Mouse (Mus musculus) spleen, postnatal 4 days (tissue): ENCODE measurements around the gene Slc16a11.
"Not testable (repeated sequence)": the region's sequence is repeated elsewhere in the genome, so short reads cannot be mapped to it uniquely, and the experiment has no call there.

Source experiments
- DNase-seq, 2 experiments: peaks; one replicate each; pipeline ENCODE4 v3.0.0; 2022; ENCODE audit warnings: low spot score in 2 of 2

Gene Slc16a11

DNA sequence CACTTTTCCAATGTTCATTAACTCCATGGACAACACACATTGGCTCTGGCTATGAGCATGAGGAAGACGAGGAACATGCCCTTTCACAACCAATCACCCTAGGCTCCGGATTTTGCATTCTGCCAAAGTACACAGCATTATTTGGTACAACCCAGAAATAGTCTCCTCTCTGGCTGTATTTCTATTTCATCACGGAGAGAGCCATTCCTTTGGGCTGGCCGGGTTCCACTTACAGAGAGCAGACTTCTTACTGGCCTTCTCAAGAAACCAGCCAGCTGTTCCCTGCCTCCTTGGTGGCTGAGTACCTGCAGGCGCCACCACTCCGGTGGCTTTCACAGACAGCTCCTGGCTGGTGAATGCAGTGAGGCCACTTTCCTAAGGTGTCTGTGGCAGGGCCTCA, at the start of gene Slc16a11:
TSS of gene Slc16a11 (plus strand) at position 330 of the 400 bp plus-strand sequence.
- no peak for DNase-seq

DNA sequence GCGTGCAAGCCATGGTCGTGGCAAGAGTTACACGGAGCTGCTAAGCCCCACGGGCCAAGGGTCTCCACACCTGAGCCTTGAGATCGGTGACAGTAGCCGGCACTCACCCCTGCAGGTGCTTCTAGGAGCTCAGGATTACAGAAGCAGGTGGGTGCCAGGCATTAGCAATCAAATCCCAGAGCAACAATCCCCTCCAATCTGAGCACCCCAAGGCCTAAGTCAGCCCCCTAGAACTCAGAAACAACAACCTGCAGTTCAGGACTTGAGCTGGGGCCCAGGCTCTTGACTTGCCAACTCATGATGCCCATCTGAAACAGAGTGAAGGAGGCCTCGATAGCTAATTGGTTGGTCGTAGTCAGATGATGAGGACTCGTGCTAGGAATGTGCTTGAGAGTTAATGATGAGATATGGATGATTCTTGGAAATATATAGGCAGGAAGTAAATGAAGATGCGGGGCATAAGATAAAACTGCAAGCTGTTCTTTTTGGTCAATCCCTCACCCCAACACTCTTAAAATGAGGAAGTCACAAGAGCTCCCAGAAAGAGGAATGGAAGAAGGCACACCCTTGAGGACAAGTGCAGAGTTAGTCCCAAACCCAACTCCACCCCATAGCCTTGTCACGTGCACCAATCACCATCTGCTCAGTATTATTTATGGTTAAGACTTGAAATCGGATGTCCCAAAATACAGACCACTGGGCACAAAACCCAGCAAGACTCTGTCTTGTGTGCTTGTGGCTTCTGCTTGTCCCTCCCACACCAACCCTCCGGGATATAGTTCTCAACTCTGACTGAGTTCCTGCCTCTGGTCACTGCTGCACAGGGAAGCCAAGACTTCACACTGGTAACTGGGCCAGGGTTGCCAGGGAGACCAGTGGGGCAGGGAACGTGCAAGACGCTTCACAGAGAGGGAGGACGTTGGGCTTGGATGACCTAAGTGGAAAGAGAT, 46.3 kb upstream of the Slc16a11 start:
- peak in 1 of 2 experiments; percentile 50 for DNase-seq

DNA sequence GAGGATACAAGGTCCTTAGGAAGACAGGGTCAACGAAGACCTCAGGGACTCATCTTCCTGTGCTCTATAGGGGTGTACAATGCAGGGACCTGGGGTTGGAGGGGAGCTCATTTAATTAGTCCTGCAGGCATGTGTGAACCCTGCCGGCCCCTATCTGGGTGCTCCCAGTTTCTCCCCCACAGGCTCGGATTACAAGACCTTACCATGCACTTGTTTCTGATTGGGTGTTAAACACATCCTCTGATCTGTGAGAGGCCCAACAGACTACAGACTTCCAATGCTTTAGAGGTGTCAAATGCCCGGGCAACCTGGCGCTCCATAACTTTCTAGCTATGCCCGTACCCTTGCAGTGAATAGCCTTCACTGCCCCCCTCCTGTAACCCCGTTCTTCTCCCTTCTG, 44.4 kb upstream of the Slc16a11 start:
- no peak for DNase-seq

DNA sequence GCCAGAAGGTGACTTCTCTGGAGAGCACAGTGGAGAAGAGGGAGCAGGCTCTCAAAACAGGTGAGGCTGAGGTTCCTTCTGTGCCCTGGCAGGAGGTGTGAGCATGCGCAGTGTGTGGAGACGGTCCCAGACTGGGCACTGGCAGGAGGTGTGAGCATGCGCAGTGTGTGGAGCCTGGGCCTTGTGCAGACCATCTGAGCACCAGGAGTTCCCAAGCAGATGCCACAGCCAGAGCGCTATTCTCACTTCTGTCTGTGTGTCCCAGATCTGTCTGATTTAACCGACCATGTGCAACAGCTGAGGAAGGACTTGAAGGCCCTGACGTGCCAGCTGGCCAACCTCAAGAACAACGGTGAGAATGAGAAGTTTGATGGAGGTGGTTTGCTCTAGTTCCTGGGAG, 43.1 kb upstream of the Slc16a11 start:
- DNase-seq, result not testable (repeated sequence)

DNA sequence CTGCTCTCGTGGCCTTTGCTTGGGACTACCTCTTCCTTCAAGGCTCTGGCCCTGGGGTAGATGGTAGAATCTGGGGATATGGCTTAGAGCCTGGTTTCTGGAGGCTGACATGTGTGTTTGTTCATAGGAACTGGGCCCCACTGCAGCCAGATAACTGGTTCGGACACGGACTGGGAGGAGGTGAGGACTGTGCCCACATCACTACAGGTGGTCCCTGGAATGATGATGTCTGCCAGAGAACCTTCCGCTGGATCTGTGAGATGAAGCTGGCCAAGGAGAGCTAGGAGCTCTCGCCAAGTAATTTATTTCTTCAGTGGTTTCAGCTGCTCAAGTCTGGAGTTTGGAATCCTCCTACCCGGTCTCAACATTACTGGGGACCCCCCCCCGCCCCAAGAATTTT, 42.3 kb upstream of the Slc16a11 start:
- no peak for DNase-seq

DNA sequence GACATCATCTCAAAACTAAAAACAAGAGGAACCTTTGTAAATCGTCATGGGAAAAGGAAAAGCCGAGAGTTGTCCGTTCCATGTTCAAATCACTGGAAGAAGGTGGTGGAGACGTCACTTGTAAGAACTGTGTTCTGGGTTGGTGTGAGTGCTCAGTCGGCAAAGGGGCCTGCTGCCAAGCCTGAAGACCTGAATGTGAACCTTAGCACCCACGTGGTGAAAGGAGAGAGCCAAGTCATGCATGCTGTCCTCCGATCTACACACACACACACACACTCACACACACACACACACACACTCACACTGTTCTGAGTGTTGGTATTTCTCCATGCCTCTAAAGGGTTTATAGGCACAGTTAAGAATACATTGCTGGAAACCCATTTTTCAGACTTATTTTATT, 41.4 kb upstream of the Slc16a11 start:
- no peak for DNase-seq

GRCm38 (mm10) chr11:70171847-70172246, 40.7 kb upstream of the Slc16a11 start:
- DNase-seq, result peak; percentile 33 to 71

DNA sequence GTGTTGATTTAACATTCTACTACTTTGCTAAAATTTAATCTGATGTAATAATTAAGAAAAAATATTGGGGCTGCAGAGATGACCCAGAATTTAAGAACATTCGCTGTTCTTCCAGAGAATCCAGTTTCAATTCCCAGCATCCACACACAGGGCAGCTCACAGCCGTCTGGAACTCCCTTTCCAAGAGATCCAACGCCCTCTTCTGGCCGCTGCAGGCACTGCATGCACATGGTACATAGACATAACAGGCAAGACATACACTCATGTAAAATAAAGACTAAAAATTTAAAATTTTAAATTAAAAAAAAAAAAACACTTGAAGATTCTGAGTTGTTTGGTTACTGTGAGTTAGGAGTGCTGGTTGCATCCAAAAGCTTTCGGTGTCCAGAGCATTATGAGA, 40.3 kb upstream of the Slc16a11 start:
- DNase-seq, result no peak

DNA sequence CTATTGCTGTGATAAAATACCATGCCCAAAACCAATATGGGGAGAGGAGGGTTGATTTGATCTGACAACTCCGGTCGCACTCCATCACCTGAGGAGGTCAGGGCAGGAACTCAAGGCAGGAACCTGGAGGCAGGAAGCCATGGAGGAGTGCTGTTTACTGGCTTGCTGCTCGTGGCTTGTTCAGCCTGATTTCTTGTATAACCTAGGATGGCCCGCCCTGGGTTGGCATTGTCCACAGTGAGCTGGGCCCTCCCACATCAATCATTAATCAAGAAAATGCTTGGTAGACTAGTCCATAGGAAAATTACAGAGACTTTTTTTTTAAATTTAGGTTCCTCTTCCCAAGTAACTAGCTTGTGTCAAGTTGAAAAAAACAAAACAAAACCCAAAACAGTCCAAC, 38.1 kb upstream of the Slc16a11 start:
- no peak for DNase-seq

DNA sequence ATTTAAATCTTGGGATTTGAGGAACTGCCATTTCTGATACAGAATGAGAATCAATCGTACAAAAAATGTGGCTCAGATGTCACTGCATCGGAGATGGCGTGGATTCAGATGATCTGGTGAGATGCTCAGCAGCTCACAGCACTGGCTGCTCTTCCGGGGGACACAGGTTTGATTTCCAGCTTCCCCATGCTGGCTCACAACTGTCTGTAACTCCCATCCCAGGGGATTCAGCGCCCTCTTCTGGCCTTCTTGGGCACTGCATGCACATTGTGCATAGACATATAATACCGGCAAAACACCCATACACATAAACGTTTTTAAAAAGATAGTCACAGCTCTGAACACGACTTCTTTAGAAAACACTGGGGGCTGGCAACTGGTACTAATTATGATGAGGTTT, 34.9 kb upstream of the Slc16a11 start:
- DNase-seq, result peak in 1 of 2 experiments; percentile 70

DNA sequence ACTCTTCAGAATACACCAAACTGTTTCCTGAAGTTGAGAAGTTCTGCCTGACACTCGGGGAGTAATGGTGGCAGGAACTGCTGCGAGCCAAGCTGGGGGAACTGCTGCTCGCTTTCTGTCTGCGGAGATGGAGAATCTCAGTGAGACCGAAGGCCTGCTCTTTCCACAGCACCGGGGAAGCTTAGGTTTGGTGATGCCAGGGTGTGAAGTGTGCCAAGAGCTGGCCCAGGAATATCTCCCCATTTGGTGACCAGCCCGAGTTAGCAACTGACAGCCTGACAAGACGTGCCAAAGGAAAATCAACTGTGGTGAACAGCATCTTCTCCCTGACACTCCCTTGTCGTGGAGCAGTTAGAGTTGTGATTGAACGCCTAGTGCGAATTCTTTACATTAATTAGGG, 34.2 kb upstream of the Slc16a11 start:
- no peak for DNase-seq

DNA sequence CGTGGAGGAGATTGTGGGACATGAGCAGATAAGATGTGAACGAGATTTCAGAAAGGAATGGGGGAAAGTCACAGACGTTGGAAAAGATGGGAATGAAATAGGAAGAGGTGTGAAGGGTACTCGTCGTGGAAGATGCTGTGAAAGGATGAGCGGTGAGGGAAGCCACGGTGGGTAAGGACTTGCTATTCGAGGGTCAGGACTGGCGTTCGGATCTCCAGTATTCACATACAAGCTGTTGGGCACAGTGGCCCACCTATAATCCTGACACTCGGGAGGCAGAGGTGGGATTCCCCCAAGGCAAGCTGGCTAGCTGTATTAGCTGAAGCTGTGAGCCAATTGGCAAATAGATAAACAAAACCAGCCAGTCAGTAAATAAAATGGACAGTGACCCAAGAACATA, 33.8 kb upstream of the Slc16a11 start:
- no peak for DNase-seq

GRCm38 (mm10) chr11:70179401-70179800, 33.2 kb upstream of the Slc16a11 start:
- no peak for DNase-seq

DNA sequence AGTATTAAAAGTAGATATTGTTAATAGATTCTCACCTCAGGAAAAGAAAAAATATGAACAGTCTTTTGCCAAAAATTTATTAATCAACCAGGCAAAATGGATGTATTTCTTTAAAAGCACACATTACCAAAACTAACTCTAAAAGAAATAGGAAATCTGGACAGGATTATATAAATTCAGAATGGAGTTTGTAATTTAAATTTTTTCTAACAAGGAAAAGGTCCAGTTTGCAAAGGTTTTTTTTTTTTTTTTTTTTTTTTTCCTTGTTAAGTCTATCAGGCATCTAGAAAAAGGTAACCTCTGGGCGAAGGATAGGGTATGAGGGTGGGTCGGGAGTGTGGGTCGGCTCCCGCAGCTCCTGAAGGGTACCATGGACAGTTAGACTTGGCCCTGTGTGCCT, 32.1 kb upstream of the Slc16a11 start:
- DNase-seq, result no peak

DNA sequence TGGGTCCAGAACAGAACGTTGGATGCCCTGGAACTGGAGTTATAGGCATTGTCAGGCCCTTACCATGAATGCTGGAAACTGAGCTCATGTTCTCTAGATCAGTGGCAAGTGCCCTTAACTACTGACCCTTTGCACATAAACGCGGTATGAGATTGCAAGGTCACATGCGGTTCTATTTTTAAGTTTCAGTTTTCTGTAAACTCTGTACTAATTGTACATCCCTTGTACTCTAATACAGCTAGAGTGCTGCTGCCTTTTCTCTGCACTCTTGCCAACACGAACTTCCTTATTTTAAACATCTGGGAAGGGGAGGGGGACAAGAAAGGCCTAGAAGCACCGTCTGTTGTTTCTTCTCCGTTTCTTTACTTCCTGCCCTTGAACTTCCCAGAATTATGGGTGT, 27.4 kb upstream of the Slc16a11 start:
- no peak for DNase-seq

DNA sequence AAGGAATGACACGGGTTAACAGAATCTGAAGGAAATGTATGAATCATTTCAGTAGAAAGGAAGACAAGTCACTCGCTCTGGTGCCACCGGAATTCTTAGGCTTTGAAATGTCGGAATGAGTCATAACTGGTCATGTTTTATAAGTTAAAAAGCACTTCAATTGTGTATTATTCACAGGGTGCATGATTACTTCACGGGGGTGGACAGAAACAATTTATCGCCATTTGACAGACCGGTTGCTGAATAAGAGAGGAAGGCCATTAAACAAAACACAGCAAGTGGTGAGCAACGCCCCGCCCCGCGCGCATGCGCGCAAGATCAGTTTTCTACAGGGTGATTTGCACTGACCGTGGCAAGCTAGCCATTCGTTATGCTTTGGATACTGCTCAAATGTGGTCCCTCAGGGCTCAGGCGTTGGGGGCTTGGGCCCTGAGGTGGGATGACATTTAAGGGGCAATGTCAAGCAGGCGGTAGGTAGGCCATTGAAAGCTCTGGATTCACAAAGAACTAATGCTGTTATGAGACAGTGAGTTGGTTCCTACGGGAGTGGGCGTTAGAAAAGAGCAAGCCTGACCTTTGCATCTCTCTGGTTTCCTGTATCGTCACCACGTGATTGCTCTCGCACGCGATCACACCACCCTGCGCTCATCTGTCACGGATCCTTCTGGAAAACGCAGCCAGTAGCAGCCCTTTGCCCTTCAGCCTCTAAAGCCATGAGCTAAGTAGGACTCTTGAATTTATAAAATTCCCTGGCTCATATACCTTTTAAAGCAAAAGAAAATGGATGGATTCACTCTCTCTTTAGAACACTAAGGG, 23.0 kb upstream of the Slc16a11 start:
- no peak for DNase-seq

DNA sequence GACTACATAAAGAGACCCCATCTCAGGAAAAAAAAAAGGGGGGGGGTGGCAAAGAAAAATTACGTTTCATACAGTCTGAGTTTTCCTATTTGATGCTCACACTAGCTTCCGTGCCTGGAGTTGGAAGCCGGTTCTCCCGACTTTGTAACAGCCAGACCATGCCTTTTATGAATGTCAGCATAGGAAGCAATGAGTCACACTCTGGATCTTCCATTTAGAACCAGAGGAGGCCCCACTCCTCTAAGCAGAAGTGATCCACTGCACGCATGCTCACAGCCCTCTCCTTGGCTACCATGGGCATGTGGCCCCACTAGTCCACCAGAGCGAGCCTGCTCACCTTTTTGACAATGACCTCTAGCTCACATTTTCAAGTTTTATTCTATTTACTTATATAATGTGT, 21.4 kb upstream of the Slc16a11 start:
- DNase-seq, result no peak

DNA sequence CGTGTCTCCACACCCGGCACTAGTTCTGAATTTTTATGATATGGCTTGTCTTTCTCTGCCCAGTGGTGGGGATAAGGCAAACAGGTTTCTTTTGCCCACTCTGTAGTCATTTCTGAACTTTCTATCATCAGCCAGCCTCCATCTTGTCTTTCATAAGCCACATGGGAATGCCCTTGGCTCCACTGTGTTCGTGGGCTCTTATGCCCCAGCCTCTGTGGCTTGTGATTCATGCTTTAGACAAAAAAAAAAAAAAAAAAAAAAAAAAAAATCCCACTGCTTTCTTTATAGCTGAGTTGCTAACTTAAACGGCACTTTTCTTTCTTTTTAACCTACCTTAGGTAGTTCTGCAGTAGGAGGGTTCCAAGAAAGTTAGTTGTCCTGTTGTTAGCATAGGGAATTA, 20.4 kb upstream of the Slc16a11 start:
- DNase-seq, result no peak

DNA sequence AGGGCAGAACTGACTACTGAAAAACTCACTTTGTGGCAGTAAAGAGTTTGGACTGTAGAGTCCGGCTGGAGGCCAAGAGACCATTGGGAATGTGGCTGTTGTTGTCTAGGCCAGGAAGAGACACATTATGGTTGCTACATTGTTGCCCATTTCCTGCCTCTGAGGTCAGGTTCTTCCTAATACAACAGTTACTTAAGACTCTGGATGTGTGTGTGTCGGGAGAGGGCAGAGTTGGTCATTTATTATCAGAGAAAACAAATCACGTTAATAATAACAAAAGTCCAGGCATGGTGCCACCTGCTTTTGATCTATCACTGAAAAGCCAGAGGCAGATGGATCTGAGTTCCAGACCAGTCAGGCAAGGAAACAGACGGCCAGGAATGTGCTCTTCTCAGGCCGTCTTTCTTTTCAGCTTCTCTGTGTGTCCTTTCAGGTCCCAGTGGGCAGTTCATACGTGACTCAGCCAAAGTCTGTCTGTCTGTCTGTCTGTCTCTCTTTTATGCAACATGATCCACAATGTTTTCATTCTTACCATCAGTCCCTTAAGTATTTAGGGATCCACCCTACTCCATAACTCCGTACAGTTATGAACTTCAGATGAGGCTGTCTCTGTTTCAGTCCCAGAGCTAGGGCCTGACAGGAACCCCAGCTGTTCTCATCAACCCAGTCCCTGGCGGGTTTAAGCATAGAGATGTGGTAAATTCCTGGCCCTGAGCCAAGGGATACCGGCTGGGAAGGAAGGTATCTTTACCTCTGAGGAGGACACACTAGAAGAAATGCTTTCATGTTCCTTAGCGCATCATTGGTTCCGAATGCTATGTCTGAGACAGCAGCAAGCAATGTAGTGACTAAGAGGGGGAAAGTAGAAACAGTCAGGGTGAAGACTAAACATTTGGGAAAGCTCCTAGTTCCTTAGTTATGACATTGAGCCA, 18.9 kb upstream of the Slc16a11 start:
- no peak for DNase-seq

GRCm38 (mm10) chr11:70198332-70198731, 14.2 kb upstream of the Slc16a11 start:
- no peak for DNase-seq

DNA sequence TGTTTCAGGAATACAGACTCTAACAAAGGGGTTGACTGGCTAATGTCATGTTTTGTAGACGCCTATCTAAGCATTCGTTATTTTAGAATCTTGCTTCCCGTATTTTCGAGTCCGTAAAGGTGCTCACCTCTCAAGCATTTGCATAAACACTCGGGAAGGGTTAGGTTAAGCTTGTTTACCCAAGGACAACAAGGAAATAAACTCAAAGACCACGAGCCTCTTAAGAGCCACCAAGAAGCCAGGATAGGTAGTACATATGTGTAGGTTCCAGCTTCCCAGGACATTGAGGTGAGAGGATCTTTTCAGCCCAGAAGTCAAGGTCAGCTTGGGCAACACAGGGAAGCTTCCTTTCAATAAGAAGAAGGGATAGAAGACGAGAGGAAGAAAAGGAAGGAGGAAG, 13.4 kb upstream of the Slc16a11 start:
- DNase-seq, result no peak
